Mouse (Mus musculus) spleen, embryonic (tissue): Measurements from ENCODE around the gene H2afx.

Experiments
- CTCF ChIA-PET: fragments of 350-600 bp; sonication (Branson Sonifier 250); formaldehyde crosslinking; loops from one replicate; lab custom pipeline; 2022; lab: Charles Lee

H2afx gene

DNA sequence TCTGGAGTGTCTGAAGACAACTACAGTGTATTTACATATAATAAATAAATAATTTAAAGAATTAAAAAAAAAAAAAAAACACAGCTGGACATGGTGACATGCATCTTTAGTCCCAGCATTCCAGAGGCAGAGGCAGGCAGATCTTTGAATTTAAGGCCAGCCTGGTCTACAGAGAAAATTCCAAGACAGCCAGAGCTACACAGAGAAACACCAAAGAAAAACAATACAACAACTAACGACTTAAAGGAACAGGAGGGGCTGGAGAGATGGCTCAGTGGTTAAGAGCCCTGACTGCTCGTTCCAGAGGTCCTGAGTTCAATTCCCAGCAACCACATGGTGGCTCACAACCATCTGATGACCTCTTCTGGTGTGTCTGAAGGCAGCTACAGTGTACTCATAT is 42.8 kb downstream of the H2afx start:
- CTCF ChIA-PET, result interaction anchor here (0.6 to 0.7 kb wide), 2 partner anchors 44 to 223 kb away, joined by 6 to 7 read pairs; no protein-coding TSS in a partner anchor

DNA sequence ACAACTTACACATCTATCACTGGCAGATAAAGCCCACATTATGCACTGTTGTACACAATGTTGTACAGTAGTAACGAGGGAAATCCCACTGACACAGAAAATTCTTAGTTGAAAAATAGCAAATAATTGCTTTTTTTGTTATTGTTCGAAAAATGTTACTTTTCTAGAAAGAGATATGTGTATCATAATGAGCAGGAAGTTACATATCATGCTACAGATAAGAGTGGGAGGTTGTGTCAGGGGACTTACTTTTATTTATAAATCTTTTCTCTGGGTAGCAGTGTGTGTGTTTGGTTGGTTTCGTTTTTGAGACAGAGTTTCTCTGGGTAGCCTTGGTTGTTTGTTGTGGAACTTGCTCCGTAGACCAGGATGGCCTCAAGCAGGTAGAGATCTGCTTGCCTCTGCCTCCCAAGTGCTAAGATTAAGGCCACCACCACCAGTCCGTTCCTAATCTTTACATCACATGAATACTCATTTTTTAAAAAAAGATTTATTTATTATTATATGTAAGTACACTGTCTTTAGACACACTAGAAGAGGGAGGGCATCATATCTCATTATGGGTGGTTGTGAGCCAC is 43.7 kb downstream of the H2afx start:
- CTCF ChIA-PET, result interaction anchor here (1.0 kb wide), 1 partner anchor 76 kb away, joined by 3 read pairs; no protein-coding TSS in a partner anchor

DNA sequence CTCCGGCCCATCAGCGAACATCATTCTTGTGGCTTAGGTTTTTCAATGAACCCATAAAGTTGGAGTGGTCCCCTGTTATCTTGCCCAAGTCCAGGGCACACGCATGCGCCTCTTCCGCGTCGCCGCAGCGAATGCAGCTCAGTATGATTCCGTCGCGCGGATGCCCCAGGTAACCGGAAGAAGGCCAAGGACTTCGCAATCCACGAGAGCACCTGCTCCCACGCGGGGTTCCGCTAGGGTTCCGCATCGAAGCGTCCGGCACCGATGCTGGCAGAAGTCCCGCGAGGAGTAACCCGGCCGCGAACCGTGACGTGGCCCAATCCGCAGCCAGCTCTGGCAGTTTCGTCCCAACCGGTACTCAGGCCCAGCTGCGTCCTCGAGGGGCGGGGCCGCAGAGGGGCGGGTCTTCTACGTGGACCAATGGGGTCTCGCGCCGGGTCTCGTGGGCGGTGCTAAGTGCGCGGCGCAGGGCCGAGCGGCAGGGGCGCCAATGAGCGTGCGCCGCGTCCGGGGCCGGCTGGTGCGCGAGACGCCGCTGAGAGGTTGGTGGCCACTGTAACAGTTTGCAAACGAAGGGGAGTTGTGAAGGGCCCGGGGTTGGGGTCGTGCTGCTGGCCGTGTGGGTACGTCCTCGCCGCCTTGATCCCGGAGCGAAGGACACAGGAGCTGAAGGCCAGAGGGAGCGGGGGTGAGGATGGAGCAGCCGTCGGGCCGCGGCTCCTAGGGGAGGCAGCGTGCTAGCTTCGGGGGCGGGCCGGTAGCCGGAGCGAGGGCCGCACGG is 44.8 kb downstream of the H2afx start, which contains the start of gene Hyou1:
Gene Hyou1 (plus strand): TSS at position 437 of the 781 bp plus-strand sequence.
- CTCF ChIA-PET, result interaction anchor here (1.0 to 1.2 kb wide), 2 partner anchors 17 to 77 kb away, joined by 3 to 4 read pairs; partner anchors contain the start of gene Vps11

DNA sequence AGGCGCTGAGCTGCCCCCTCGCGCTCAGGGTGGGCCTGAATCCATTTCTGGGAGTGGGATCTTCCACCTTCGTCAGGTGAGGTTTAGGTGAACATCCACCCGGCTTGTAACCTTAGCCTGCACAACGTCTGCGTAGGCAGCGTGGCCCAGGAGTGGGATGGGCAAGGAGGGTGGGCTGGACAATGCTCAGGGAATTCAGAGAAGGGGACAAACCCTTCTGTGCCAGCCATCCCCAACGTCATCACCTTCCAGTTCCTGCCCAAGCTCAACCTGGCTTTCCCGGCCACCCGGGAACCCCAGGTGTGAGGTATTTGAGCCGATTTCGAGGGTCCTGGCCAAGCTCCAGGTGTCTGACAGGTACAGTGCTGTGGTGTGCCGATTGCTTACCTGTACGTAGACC is 45.4 kb downstream of the H2afx start:
- CTCF ChIA-PET, result interaction anchor here (1.2 kb wide), 1 partner anchor 18 kb away, joined by 4 read pairs; the partner anchor contains the start of gene Vps11

DNA sequence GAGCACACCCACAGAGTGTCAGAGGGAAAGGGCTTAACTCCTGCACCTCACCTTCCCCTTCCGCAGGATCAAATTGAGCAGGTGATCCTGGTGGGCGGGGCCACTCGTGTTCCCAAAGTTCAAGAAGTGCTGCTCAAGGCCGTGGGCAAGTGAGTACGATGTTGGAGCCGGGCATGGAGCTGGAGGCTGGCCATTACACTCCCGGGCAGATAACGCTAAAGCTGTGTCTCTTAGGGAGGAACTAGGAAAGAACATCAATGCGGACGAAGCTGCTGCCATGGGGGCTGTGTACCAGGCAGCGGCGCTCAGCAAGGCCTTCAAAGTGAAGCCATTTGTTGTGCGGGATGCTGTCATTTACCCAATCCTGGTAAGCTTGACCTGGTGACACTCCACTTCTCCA is 50.1 kb downstream of the H2afx start:
- CTCF ChIA-PET, result no interaction called here
